Mouse (Mus musculus) liver, embryonic 12.5 days (tissue): ENCODE measurements around the gene Grk5. TPM values are rescaled to one million over a fixed set of nuclear protein-coding genes. Genes with fewer than 3 reads are reported as not detected.

Source experiments
- polyA plus RNA-seq: library from polyadenylated mRNA; unstranded; fragments of >200 nt; fragmentation: Nextera tagmentation; extraction: Ambion mirVana; gene quantifications from 2 replicates; pipeline ENCODE4 v1.2.1, GENCODE M21; 2016

The Grk5 gene
- polyA plus RNA-seq, 1 experiment from 2014 or later: 1.5 TPM

Other genes starting within 250 kb of the Grk5 start
- 1.3 and 1.6 TPM in 2 replicates for gene Nanos1, start 133.8 kb upstream of the Grk5 start, polyA plus RNA-seq
- 131 and 132 TPM in 2 replicates for gene Eif3a, start 99.1 kb upstream of the Grk5 start, polyA plus RNA-seq
- gene Fam45a, start 78.2 kb upstream of the Grk5 start, polyA plus RNA-seq: 25.4 and 25.7 TPM in 2 replicates
- 1.7 and 1.8 TPM in 2 replicates for gene Sfxn4, start 28.3 kb upstream of the Grk5 start, polyA plus RNA-seq
- 417 TPM in 2 replicates for gene Prdx3, start 15.2 kb upstream of the Grk5 start, polyA plus RNA-seq